Mouse (Mus musculus) CH12.LX (cell line): ENCODE measurements at regions not wholly inside any gene's neighbourhood (a gene's known extent, or its start where the extent isn't known, plus 50 kb on each side); places are given as distances from the start of the nearest gene placed in this dataset.

ENCODE experiments used
- DNase-seq: peaks from one replicate; pipeline ENCODE4 v3.0.0-alpha.2; 2013; ENCODE audit errors: extremely low read depth
- H3K27ac ChIP-seq: 2 replicates; pipeline ENCODE4 v1.5.1; 2012; ENCODE audit warnings: low read depth, mild to moderate bottlenecking, control low read depth, moderate library complexity; ENCODE audit not compliant: insufficient read depth
- H3K27me3 ChIP-seq: replicated peaks from 2 replicates; pipeline ENCODE3; 2012; ENCODE audit warnings: inconsistent platforms
- H3K36me3 ChIP-seq, 2 experiments: replicated peaks in 1 of 2; 2 replicates each; pipeline versions ENCODE3 to v1.6.1; 2012; ENCODE audit warnings: inconsistent platforms in 1 of 2, low read length in 1 of 2, mild to moderate bottlenecking in 1 of 2, mixed read lengths in 1 of 2, moderate library complexity in 1 of 2; ENCODE audit not compliant: control insufficient read depth in 1 of 2, insufficient read depth in 1 of 2
- H3K4me1 ChIP-seq, 2 experiments: 2 replicates each; pipeline ENCODE4 v1.6.1; 2012; ENCODE audit warnings: inconsistent platforms in 1 of 2, moderate library complexity in 1 of 2; ENCODE audit not compliant: insufficient read depth in 2 of 2, control insufficient read depth in 1 of 2
- H3K4me2 ChIP-seq: 2 replicates; pipeline ENCODE4 v1.6.1; 2012; ENCODE audit warnings: low read depth, mild to moderate bottlenecking, control low read depth; ENCODE audit not compliant: poor library complexity, insufficient read depth, severe bottlenecking
- H3K4me3 ChIP-seq, 3 experiments: fragments of 150-350 bp in 1 of 3; sonication (generic) in 1 of 3; replicated peaks in 1 of 3; 2 replicates each; pipeline versions ENCODE3 to v1.5.1; 2011 to 2012; ENCODE audit warnings: low read depth in 2 of 3, low read length in 2 of 3, mild to moderate bottlenecking in 2 of 3, moderate library complexity in 2 of 3, control low read depth in 1 of 3, improper control_type of control experiment in 1 of 3, inconsistent platforms in 1 of 3, mixed read lengths in 1 of 3; ENCODE audit not compliant: poor library complexity in 1 of 3
- H3K79me2 ChIP-seq: replicated peaks from 2 replicates; pipeline ENCODE4 v1.6.1; 2012; ENCODE audit warnings: mild to moderate bottlenecking, moderate library complexity; ENCODE audit not compliant: control insufficient read depth, poor library complexity, insufficient read depth, severe bottlenecking; ENCODE audit errors: extremely low read depth
- H3K9ac ChIP-seq: 2 replicates; pipeline ENCODE4 v1.6.1; 2012; ENCODE audit warnings: low read depth, mild to moderate bottlenecking, control low read depth, moderate library complexity; ENCODE audit not compliant: insufficient read depth
- H3K9me3 ChIP-seq: replicated peaks from 2 replicates; pipeline ENCODE3; 2012; ENCODE audit warnings: low read length, inconsistent platforms, mixed read lengths
- BHLHE40 ChIP-seq: IDR thresholded peaks from 2 replicates; pipeline ENCODE4 v1.6.1; 2011; ENCODE audit warnings: mild to moderate bottlenecking, low read depth, low read length, improper control_type of control experiment
- CHD1 ChIP-seq: IDR thresholded peaks from 2 replicates; pipeline ENCODE4 v1.6.1; 2012; ENCODE audit warnings: low read depth, low read length, improper control_type of control experiment, inconsistent platforms
- CHD2 ChIP-seq: IDR thresholded peaks from 2 replicates; pipeline ENCODE4 v1.6.1; 2011; ENCODE audit warnings: low read length, improper control_type of control experiment
- CTCF ChIP-seq, 2 experiments: IDR thresholded peaks in 1 of 2; conservative IDR thresholded peaks in 1 of 2; 2 replicates each; pipeline ENCODE4 v1.5.1; 2011 to 2012; ENCODE audit warnings: low read depth in 2 of 2, low read length in 2 of 2, improper control_type of control experiment in 1 of 2, inconsistent platforms in 1 of 2, mild to moderate bottlenecking in 1 of 2, moderate library complexity in 1 of 2
- ELF1 ChIP-seq: IDR thresholded peaks from 2 replicates; pipeline ENCODE4 v1.6.1; 2014; ENCODE audit warnings: low read depth, mild to moderate bottlenecking, inconsistent platforms, low read length, improper control_type of control experiment
- ETS1 ChIP-seq: conservative IDR thresholded peaks from 2 replicates; pipeline ENCODE4 v1.6.1; 2012; ENCODE audit warnings: low read depth, mild to moderate bottlenecking, inconsistent platforms, low read length, improper control_type of control experiment, moderate library complexity
- GABPA ChIP-seq: IDR thresholded peaks from 2 replicates; pipeline ENCODE4 v1.6.1; 2012; ENCODE audit warnings: low read depth, low read length, improper control_type of control experiment, inconsistent platforms; ENCODE audit not compliant: insufficient replicate concordance
- IRF4 ChIP-seq: IDR thresholded peaks from 2 replicates; pipeline ENCODE4 v1.6.1; 2014; ENCODE audit warnings: low read depth, mild to moderate bottlenecking, inconsistent platforms, low read length, improper control_type of control experiment
- JUN ChIP-seq: IDR thresholded peaks from 2 replicates; pipeline ENCODE4 v1.6.1; 2011; ENCODE audit warnings: low read depth, mild to moderate bottlenecking, low read length, improper control_type of control experiment, moderate library complexity; ENCODE audit not compliant: insufficient read depth
- KAT2A ChIP-seq: IDR thresholded peaks from 2 replicates; pipeline ENCODE4 v1.6.1; 2012; ENCODE audit warnings: low read length, improper control_type of control experiment, inconsistent platforms; ENCODE audit not compliant: insufficient replicate concordance
- MAFK ChIP-seq: IDR thresholded peaks from 2 replicates; pipeline ENCODE4 v1.6.1; 2011; ENCODE audit warnings: low read length, improper control_type of control experiment; ENCODE audit not compliant: insufficient replicate concordance
- MAZ ChIP-seq: IDR thresholded peaks from 2 replicates; pipeline ENCODE4 v1.6.1; 2012; ENCODE audit warnings: low read depth, mild to moderate bottlenecking, inconsistent platforms, low read length, improper control_type of control experiment, moderate library complexity
- MEF2A ChIP-seq: IDR thresholded peaks from 2 replicates; pipeline ENCODE4 v1.6.1; 2014; ENCODE audit warnings: low read depth, mild to moderate bottlenecking, inconsistent platforms, low read length, improper control_type of control experiment, borderline replicate concordance
- MXI1 ChIP-seq: IDR thresholded peaks from 2 replicates; pipeline ENCODE4 v1.6.1; 2011; ENCODE audit warnings: mild to moderate bottlenecking, low read depth, low read length, improper control_type of control experiment
- MYC ChIP-seq: IDR thresholded peaks from 2 replicates; pipeline ENCODE4 v1.6.1; 2011; ENCODE audit warnings: low read depth, mild to moderate bottlenecking, improper control_type of control experiment, low read length
- NELFE ChIP-seq: IDR thresholded peaks from 2 replicates; pipeline ENCODE4 v1.6.1; 2011; ENCODE audit warnings: low read depth, low read length, improper control_type of control experiment
- NRF1 ChIP-seq: IDR thresholded peaks from 2 replicates; pipeline ENCODE4 v1.6.1; 2014; ENCODE audit warnings: low read depth, mild to moderate bottlenecking, inconsistent platforms, low read length, improper control_type of control experiment, moderate library complexity
- POLR2A ChIP-seq: IDR thresholded peaks from 2 replicates; pipeline ENCODE4 v1.6.1; 2011; ENCODE audit warnings: low read depth, mild to moderate bottlenecking, improper control_type of control experiment, low read length
- POLR2AphosphoS2 ChIP-seq: IDR thresholded peaks from 2 replicates; pipeline ENCODE4 v1.6.1; 2011; ENCODE audit warnings: low read depth, low read length, improper control_type of control experiment
- RAD21 ChIP-seq: IDR thresholded peaks from 2 replicates; pipeline ENCODE4 v1.6.1; 2011; ENCODE audit warnings: low read depth, mild to moderate bottlenecking, low read length, improper control_type of control experiment, moderate library complexity
- RCOR1 ChIP-seq: conservative IDR thresholded peaks from 2 replicates; pipeline ENCODE4 v1.6.1; 2012; ENCODE audit warnings: low read depth, mild to moderate bottlenecking, inconsistent platforms, low read length, improper control_type of control experiment
- SIN3A ChIP-seq: IDR thresholded peaks from 2 replicates; pipeline ENCODE4 v1.6.1; 2012; ENCODE audit warnings: low read length, improper control_type of control experiment, inconsistent platforms
- SMC3 ChIP-seq: IDR thresholded peaks from 2 replicates; pipeline ENCODE4 v1.6.1; 2011; ENCODE audit warnings: low read depth, low read length, improper control_type of control experiment
- TCF12 ChIP-seq: IDR thresholded peaks from 2 replicates; pipeline ENCODE4 v1.6.1; 2014; ENCODE audit warnings: low read depth, mild to moderate bottlenecking, inconsistent platforms, low read length, improper control_type of control experiment
- UBTF ChIP-seq: IDR thresholded peaks from 2 replicates; pipeline ENCODE4 v1.6.1; 2012; ENCODE audit warnings: low read depth, mild to moderate bottlenecking, inconsistent platforms, low read length, improper control_type of control experiment, moderate library complexity
- USF2 ChIP-seq: conservative IDR thresholded peaks from 2 replicates; pipeline ENCODE4 v1.6.1; 2011; ENCODE audit warnings: low read depth, low read length, improper control_type of control experiment
- ZC3H11A ChIP-seq: IDR thresholded peaks from 2 replicates; pipeline ENCODE4 v1.6.1; 2012; ENCODE audit warnings: low read depth, mild to moderate bottlenecking, inconsistent platforms, low read length, improper control_type of control experiment
- ZKSCAN1 ChIP-seq: IDR thresholded peaks from 2 replicates; pipeline ENCODE4 v1.6.1; 2012; ENCODE audit warnings: low read depth, inconsistent platforms, low read length, improper control_type of control experiment, borderline replicate concordance
- dilution Hi-C: fragments of 300-500 bp; cut with MboI; formaldehyde crosslinking; loops from 2 replicates; pipeline ENCODE4 v1.14.3; 2020; ENCODE audit warnings: low sequenced_read_pairs; ENCODE audit not compliant: extremely low pct_unique_long_range_greater_than_20kb, extremely low pct_ligation_motif_present
- in situ Hi-C: fragments of 300-500 bp; cut with MboI; formaldehyde crosslinking; loops from 3 replicates; pipeline ENCODE4 v1.14.3; 2019; ENCODE audit warnings: low sequenced_read_pairs, low pct_ligation_motif_present, low pct_unique_long_range_greater_than_20kb, mixed read lengths

- no peak for TF ChIP-seq KAT2A
- no peak for TF ChIP-seq POLR2A
- 0 out of 2 replicates have a peak, but pooled peaks have one; percentile 37 for TF ChIP-seq MYC
- no peak for TF ChIP-seq ZC3H11A
- TF ChIP-seq ELF1 = no peak
- no peak for TF ChIP-seq ZKSCAN1
- no peak for TF ChIP-seq MEF2A
- no peak for TF ChIP-seq IRF4
- no peak for TF ChIP-seq RCOR1
- peak; percentile 52 for TF ChIP-seq SMC3
- no peak for TF ChIP-seq SIN3A
- no peak for TF ChIP-seq NRF1
- TF ChIP-seq TCF12 = no peak
- no peak for TF ChIP-seq MAFK
- no peak for TF ChIP-seq USF2
- no peak for TF ChIP-seq CHD1
- TF ChIP-seq POLR2AphosphoS2 = no peak
- no peak for TF ChIP-seq NELFE
- peak; percentile 43 for TF ChIP-seq RAD21
- TF ChIP-seq ETS1 = no peak
- no peak for TF ChIP-seq MAZ
- TF ChIP-seq MXI1 = no peak
- TF ChIP-seq JUN = no peak
- no peak for TF ChIP-seq GABPA
- no peak for TF ChIP-seq CHD2
- TF ChIP-seq CTCF (conservative IDR thresholded peaks at IDR 0.05 in 1 of 2, IDR thresholded peaks at IDR 0.05 in 1 of 2; ENCODE audit: low read depth in 2 of 2, low read length in 2 of 2) = peak; percentile 75 to 92
- TF ChIP-seq BHLHE40 = no peak
- no peak for TF ChIP-seq UBTF
- Histone ChIP-seq H3K27ac (no peak overlapping the region), H3K79me2 (no peaks in the 10 kb centered on the region), H3K4me3 (no peak overlapping the region), H3K4me1 (peaks cover 3 to 16% of the 10 kb centered on the region in 2 experiments), H3K27me3 (no peaks in the 10 kb centered on the region), H3K36me3 (no peaks in the 10 kb centered on the region), H3K4me2 (no peak overlapping the region), H3K9me3 (no peaks in the 10 kb centered on the region), H3K9ac (no peak overlapping the region)
- in situ Hi-C loops = no loop called here
- DNase-seq = peak; percentile 68
- dilution Hi-C loops = no loop called here
Measured at GRCm38 (mm10) chr4:31827266-31827665, 136.6 kb upstream of the Map3k7 start.
